Mouse (Mus musculus): ENCODE measurements at regions not wholly inside any gene's neighbourhood (a gene's known extent, or its start where the extent isn't known, plus 50 kb on each side); places are given as distances from the start of the nearest gene placed in this dataset.

GRCm38 (mm10) chr4:7228980-7229379, 1009.9 kb downstream of the Car8 start:
- no peak for TF ChIP-seq CTCF (IDR thresholded peaks at IDR 0.05; ENCODE audit: insufficient read depth, low read length)
- no peak for TF ChIP-seq POLR2A (IDR thresholded peaks at IDR 0.05; ENCODE audit: borderline replicate concordance, extremely low read depth, low read depth, low read length)

Measured in lung, adult 2 months (tissue).